Mouse (Mus musculus) thymus, adult 2 months (tissue): ENCODE measurements around the gene Sdsl. TPM values are rescaled to one million over a fixed set of nuclear protein-coding genes. Genes with fewer than 3 reads are reported as not detected.

ENCODE experiments used
- DNase-seq: peaks from one replicate; pipeline ENCODE4 v3.0.0; 2021
- H3K27ac ChIP-seq: fragments of 200-500 bp; 2 replicates; pipeline ENCODE4 v1.5.1; 2012; ENCODE audit warnings: low read length, control low read depth; ENCODE audit not compliant: control insufficient read depth, insufficient read depth
- H3K27me3 ChIP-seq: fragments of 200-500 bp; 2 replicates; pipeline ENCODE4 v1.6.1; 2012; ENCODE audit warnings: mild to moderate bottlenecking, low read length, moderate library complexity, mixed read lengths; ENCODE audit not compliant: control insufficient read depth, insufficient read depth
- H3K36me3 ChIP-seq: fragments of 200-500 bp; 2 replicates; pipeline ENCODE4 v1.6.1; 2012; ENCODE audit warnings: mild to moderate bottlenecking, low read length, moderate library complexity; ENCODE audit not compliant: control insufficient read depth, insufficient read depth
- H3K4me1 ChIP-seq: fragments of 200-500 bp; replicated peaks from 2 replicates; pipeline ENCODE4 v1.6.1; 2012; ENCODE audit warnings: low read length; ENCODE audit not compliant: control insufficient read depth, insufficient read depth
- H3K4me3 ChIP-seq: fragments of 200-500 bp; 2 replicates; pipeline ENCODE4 v1.5.1; 2012; ENCODE audit warnings: mild to moderate bottlenecking, low read length, control low read depth, moderate library complexity; ENCODE audit not compliant: control insufficient read depth, insufficient read depth
- CTCF ChIP-seq: fragments of 200-500 bp; IDR thresholded peaks from 2 replicates; pipeline ENCODE4 v1.5.1; 2012; ENCODE audit warnings: mild to moderate bottlenecking, control low read depth, low read length, moderate library complexity, borderline replicate concordance; ENCODE audit not compliant: control insufficient read depth, poor library complexity, insufficient read depth; ENCODE audit errors: extremely low read depth
- POLR2A ChIP-seq: fragments of 200-500 bp; IDR thresholded peaks from 2 replicates; pipeline ENCODE4 v1.6.1; 2012; ENCODE audit warnings: mild to moderate bottlenecking, low read length, control low read depth, moderate library complexity; ENCODE audit not compliant: control insufficient read depth, poor library complexity, insufficient read depth; ENCODE audit errors: extremely low read depth
- WGBS: fragments of 180-500 bp; shearing (Covaris S2); methylation state at CpG from one replicate; pipeline ENCODE4 v1.1.7; 2018; 5-methylcytosine and 5-hydroxymethylcytosine counted together
- polyA plus RNA-seq: library from polyadenylated mRNA; depleted of rRNA; stranded (reverse); fragments of >200 nt; gene quantifications from 2 replicates; pipeline ENCODE4 v1.2.3, GENCODE M21; 2012; rRNA removed

The Sdsl gene
- 1.8 and 2.5 TPM in 2 replicates for polyA plus RNA-seq

DNA sequence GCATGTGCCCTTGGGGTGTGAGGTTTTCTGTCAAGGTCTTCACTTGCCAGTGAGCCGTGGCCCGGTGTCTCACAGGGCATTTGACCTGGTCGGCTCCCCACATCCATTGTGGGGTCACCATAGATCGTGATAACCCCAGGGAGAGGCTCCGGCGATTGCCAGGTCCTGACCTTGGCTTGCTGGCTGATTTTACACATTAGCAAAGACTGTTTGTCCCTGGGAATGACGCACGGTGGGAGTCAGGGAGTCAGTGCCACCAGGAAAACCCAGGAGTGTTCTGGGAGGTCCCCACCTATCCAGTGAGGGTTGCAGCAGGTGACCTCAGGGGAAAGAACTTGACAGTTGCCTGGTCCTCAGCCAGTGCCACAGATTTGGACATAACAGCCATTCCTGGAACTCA, at the start of gene Sdsl:
Sdsl (minus strand) TSS at position 41 of the 400 bp plus-strand sequence.
- no peak for DNase-seq
- H3K36me3 ChIP-seq: no peaks in the 10 kb centered on the region
- H3K4me1 ChIP-seq: no peaks in the 10 kb centered on the region
- 87% methylated on average over 8 of the region's 8 CpGs for WGBS
- H3K4me3 ChIP-seq: no peak within 1 kb of the TSS
- TF ChIP-seq POLR2A: no peak
- no peak for TF ChIP-seq CTCF
- H3K27me3 ChIP-seq: no peaks in the 10 kb centered on the region; the same call in 1 of the 2 replicates
- H3K27ac ChIP-seq: no peak within 1 kb of the TSS

DNA sequence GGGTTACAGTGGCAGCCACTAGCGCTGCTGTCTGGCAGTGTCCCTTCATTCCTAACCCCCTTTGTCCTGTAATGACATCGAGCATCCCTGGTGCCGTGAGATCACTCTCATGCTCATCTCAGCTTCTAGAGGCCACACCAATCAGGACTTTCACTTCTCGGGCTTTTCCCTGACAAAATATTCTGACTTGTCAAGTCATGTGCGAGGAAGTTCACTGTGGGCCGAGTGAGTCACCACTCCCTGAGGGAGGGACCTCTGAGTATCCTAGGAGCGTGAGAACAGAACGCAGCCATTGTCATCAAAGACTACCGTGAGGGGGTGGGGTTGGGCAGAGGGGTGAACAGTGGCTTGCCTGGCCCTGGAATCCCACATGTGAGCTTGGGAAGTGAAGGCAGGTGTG, 44.9 kb upstream of the Sdsl start:
- TF ChIP-seq CTCF (no peak), POLR2A (no peak)
- WGBS: 80% methylated on average over 9 of the region's 9 CpGs
- no peak overlapping the region for H3K27ac ChIP-seq
- no peak for DNase-seq
- H3K27me3 ChIP-seq: no peaks in the 10 kb centered on the region
- no peaks in the 10 kb centered on the region for H3K4me1 ChIP-seq
- H3K4me3 ChIP-seq: no peak overlapping the region
- no peaks in the 10 kb centered on the region for H3K36me3 ChIP-seq

DNA sequence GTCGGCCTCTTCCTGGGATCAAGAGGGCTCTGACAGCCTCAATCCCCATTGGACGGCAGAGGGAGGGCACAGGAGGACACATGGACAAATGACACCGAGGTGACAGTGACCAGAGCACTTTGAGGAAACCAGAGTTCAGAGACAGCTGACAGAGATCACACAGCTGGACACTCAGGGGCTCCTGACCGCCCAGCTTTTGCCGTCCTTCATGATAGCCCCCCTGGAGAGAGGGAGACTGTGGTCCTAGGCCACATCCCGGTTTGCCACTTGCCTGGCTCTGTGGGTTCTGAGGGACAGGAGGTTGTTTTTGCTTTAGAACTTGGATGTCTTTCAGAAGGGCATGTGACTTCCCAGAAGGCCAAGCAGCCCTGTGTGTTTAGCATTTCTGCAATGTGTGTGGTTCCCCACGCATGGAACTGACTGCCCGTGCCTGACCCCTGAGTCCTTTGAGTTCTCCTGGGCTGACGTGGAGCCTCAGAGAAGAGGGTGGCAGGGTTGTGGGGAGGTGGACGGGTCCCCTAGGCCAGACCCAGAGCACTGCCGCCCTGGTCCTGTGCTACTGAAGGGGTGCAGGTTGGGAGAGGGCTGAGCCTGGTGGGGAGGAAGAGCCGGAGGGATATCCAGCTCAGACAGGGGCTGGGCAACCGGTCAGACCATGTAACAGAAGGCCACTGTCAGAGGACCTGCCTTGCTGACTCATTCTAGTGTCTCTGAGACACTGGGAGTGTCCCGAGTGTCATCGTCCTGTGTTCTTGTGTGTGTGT, 43.8 kb upstream of the Sdsl start:
- TF ChIP-seq POLR2A: no peak
- no peak for TF ChIP-seq CTCF

DNA sequence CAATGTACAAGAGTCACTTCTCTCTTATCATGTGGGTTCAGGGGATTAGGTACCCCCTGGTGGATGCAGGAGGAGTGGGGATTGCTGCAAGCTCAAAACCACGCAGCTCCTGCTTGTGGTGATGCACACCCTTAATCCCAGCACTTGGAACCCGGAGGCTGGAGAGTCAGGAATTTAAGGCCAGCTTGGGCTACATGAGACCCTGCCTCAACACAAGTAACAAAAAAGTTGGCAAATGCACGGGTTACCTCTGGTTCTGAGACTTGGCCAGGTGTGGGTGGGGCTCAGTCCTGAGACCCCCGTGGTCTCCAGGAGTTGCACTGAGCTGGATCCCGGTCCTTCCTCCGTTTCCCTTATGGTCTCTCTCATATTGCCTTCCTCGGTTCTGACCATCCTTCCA, 42.8 kb upstream of the Sdsl start:
- no peak for TF ChIP-seq POLR2A
- TF ChIP-seq CTCF: no peak
- Histone ChIP-seq H3K27ac (no peak overlapping the region), H3K27me3 (no peaks in the 10 kb centered on the region), H3K4me1 (peaks cover 14% of the 10 kb centered on the region), H3K4me3 (no peak overlapping the region), H3K36me3 (no peaks in the 10 kb centered on the region)
- WGBS: 91% methylated on average over 7 of the region's 7 CpGs
- no peak for DNase-seq

More for the DNA sequence above, 43.8 kb upstream of the Sdsl start:
- 85% methylated on average over 15 of the region's 15 CpGs for WGBS
- Histone ChIP-seq H3K4me3 (no peak overlapping the region), H3K27ac (no peak overlapping the region), H3K4me1 (peaks cover 8% of the 10 kb centered on the region), H3K27me3 (no peaks in the 10 kb centered on the region), H3K36me3 (no peaks in the 10 kb centered on the region)
- DNase-seq: no peak

DNA sequence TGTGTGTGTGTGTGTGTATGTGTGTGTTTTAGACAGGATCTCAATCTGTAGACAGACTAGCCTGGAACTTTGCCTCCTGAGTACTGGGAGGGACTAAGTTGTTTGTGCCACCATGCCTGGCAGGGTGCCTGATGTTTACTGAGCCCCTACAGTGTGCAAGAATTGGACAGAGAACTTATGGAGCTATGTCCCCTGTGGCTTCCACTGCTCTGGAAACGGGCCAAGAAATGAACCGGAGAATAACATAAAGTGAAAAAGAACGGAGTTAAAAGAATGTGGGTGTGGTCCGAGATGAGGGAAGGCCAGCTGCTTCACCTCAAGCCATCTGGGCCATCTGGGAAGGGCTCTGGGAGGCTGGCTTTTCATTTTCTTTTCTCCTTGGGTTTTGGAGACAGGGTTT, 42.1 kb upstream of the Sdsl start:
- H3K36me3 ChIP-seq: no peaks in the 10 kb centered on the region
- H3K4me1 ChIP-seq: peaks cover 16% of the 10 kb centered on the region
- H3K27ac ChIP-seq: no peak overlapping the region
- DNase-seq: no peak
- no peak for TF ChIP-seq POLR2A
- TF ChIP-seq CTCF: no peak
- H3K4me3 ChIP-seq: no peak overlapping the region
- WGBS: 60% methylated on average over 4 of the region's 4 CpGs
- no peaks in the 10 kb centered on the region for H3K27me3 ChIP-seq

DNA sequence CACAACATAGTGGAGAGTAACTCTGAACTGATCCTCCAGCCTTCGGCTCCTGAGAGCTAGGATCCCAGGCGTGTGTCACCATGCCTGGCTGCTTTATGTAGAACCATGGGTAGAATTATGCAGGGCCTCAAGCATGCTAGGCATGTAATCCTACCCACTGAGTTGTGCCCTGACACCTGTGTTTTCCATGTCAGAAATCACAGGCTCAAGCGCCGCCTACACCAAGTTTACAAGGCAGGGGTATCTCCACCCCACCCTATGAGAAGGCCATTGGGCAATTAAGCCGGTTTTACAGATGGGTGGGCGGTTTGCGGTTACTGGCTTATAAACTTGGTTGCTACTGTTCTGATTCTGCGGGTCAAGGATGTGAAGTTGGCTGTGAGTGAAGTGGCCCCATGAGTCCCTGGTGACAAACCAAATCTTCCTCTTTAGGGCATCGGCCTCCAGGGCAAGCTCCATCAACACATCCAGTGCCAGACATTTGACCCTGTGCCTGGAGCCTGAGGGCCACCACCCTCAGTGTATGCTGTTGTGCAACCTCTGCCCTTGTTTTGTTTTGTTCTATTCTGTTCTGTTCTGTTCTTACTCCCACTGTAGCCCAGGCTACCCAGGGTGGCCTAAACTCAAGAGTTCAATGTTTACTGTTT, 41.5 kb upstream of the Sdsl start:
- peaks cover 16% of the 10 kb centered on the region for H3K4me1 ChIP-seq
- H3K4me3 ChIP-seq: no peak overlapping the region
- no peaks in the 10 kb centered on the region for H3K36me3 ChIP-seq
- H3K27ac ChIP-seq: no peak overlapping the region
- 94% methylated on average over 9 of the region's 9 CpGs for WGBS
- H3K27me3 ChIP-seq: no peaks in the 10 kb centered on the region
- TF ChIP-seq CTCF (no peak), POLR2A (no peak)
- no peak for DNase-seq

DNA sequence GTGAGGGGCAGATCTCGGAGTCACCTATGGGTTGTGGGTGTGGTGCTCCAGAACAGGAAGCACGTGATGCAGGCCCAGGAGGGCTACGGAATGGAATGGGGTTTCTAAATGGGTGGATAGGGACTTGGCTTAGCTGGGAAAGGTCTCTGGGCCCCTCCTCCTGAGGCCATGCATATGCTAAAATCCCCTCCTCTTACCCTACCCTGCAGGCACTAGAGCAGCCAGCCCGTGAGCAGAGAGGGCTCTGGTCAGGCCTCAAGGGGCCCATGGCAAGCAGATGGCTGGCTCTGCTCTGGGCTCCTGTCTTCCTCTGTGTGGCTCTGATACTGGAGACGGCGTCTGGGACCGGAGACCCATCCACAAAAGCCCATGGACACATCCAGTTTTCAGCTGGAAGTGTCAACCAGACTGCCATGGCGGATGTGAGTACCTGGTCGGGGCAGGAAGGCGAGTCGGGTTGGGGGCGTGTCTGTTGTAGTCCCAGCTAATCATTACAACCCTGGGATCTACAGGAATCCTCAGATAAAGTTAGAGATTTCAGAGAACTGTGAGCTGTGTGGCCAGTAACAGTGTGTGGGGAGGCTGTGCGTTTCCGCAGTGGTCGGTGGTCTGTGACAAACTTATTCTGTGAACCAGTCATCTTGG, 40.4 kb upstream of the Sdsl start:
- Histone ChIP-seq H3K4me3 (no peak overlapping the region), H3K27ac (no peak overlapping the region), H3K27me3 (no peaks in the 10 kb centered on the region), H3K36me3 (no peaks in the 10 kb centered on the region), H3K4me1 (peaks cover 16% of the 10 kb centered on the region)
- 93% methylated on average over 15 of the region's 15 CpGs for WGBS
- DNase-seq: no peak
- no peak for TF ChIP-seq POLR2A
- no peak for TF ChIP-seq CTCF
